Mouse (Mus musculus) lung, embryonic 14.5 days (tissue): ENCODE results near the gene Tmem182. TPM values are rescaled to one million over a fixed set of nuclear protein-coding genes. Genes with fewer than 3 reads are reported as not detected.

Experiments used
- ATAC-seq: fragments of 200-750 bp; cut with Nextera tagmentation; 2 replicates; pipeline ENCODE4 v1.8.0; 2017; ENCODE audit warnings: mild to moderate bottlenecking, moderate TSS enrichment, moderate library complexity; ENCODE audit not compliant: insufficient read depth
- DNase-seq: peaks from one replicate; pipeline ENCODE4 v3.0.0-alpha.2; 2015
- H3K27ac ChIP-seq: fragments of 300-500 bp; sonication (generic); 2 replicates; pipeline ENCODE4 v1.5.1; 2014; ENCODE audit warnings: low read depth, mild to moderate bottlenecking, moderate library complexity
- H3K27me3 ChIP-seq: fragments of 300-500 bp; sonication (generic); 2 replicates; pipeline ENCODE4 v1.6.1; 2014; ENCODE audit warnings: low read length, control low read depth; ENCODE audit not compliant: insufficient read depth
- H3K36me3 ChIP-seq: fragments of 300-500 bp; sonication (generic); 2 replicates; pipeline ENCODE4 v1.6.1; 2014; ENCODE audit warnings: control low read depth; ENCODE audit not compliant: insufficient read depth
- H3K4me1 ChIP-seq: fragments of 300-500 bp; sonication (generic); 2 replicates; pipeline ENCODE4 v1.6.1; 2014; ENCODE audit warnings: antibody characterized with exemption, control low read depth; ENCODE audit not compliant: insufficient read depth
- H3K4me2 ChIP-seq: fragments of 300-500 bp; sonication (generic); 2 replicates; pipeline ENCODE4 v1.6.1; 2014; ENCODE audit warnings: mild to moderate bottlenecking
- H3K4me3 ChIP-seq: fragments of 300-500 bp; sonication (generic); 2 replicates; pipeline ENCODE4 v1.5.1; 2014; ENCODE audit warnings: low read depth, low read length
- H3K9ac ChIP-seq: fragments of 300-500 bp; sonication (generic); 2 replicates; pipeline ENCODE4 v1.6.1; 2014
- H3K9me3 ChIP-seq: fragments of 300-500 bp; sonication (generic); 2 replicates; pipeline ENCODE4 v1.6.1; 2016; ENCODE audit warnings: low read depth, low read length, control low read depth
- CTCF ChIP-seq: IDR thresholded peaks from 2 replicates; pipeline ENCODE4 v1.5.1; 2016; ENCODE audit warnings: antibody characterized with exemption, low read depth
- WGBS: fragments of 180-500 bp; shearing (Covaris S2); extraction: QIAGEN DNeasy Blood & Tissue Kit; methylation state at CpG from one replicate; pipeline ENCODE4 v1.1.7; 2014; 5-methylcytosine and 5-hydroxymethylcytosine counted together
- polyA plus RNA-seq: library from polyadenylated mRNA; unstranded; fragments of >200 nt; fragmentation: Nextera tagmentation; extraction: Ambion mirVana; gene quantifications from 2 replicates; pipeline ENCODE4 v1.2.1, GENCODE M21; 2014

Gene Tmem182
- polyA plus RNA-seq, 1 experiment from 2014 or later: 0.25 TPM

DNA sequence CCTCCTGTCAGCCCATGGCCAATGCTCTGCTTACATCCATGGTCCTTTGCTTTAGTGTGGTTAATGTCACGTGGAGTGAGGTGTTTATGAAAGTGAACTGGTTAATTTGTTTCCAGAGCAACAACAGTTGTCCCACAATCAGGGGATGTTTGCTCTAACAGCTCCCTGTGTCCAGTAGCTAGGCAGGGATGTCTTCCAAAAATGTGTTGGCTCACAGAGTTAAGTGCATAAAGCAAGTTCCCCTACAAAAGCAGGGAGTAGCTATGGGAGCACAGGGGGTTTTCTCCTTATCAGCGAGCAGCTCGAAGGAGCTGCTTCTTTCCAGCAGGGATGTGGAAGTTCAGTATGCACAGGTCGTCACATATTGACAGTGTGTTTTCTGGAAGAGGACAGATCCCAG, 19.1 kb downstream of the Tmem182 start:
- 47% methylated on average over 4 of the region's 4 CpGs for WGBS
- no peak overlapping the region for H3K4me2 ChIP-seq
- H3K9me3 ChIP-seq: no peaks in the 10 kb centered on the region
- ATAC-seq (no peak), DNase-seq (no peak)
- H3K4me1 ChIP-seq: no peaks in the 10 kb centered on the region
- H3K4me3 ChIP-seq: no peak overlapping the region
- no peak overlapping the region for H3K27ac ChIP-seq
- H3K9ac ChIP-seq: no peak overlapping the region
- no peaks in the 10 kb centered on the region for H3K27me3 ChIP-seq
- no peak for TF ChIP-seq CTCF
- H3K36me3 ChIP-seq: no peaks in the 10 kb centered on the region

DNA sequence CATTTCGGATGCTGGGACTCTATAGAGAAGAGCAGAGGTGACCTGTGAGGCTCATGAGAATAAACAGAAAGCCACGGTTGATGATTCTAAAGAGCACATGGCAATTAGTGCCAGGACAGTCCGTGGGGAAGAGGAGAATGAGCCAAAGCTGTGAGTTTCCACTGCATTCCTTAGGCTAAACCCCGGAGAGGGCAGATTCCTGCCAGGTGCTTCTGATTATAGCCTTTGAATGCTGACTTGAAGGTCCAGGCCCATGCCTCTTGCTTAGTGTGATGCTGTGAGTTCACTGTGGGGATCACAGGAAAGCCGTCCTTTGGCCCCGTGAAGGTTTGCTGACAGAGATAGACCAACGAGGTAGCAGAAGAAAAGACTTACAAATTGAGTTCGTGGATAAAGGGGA, 19.5 kb downstream of the Tmem182 start:
- DNase-seq (no peak), ATAC-seq (no peak)
- WGBS: 58% methylated on average over 8 of the region's 8 CpGs

DNA sequence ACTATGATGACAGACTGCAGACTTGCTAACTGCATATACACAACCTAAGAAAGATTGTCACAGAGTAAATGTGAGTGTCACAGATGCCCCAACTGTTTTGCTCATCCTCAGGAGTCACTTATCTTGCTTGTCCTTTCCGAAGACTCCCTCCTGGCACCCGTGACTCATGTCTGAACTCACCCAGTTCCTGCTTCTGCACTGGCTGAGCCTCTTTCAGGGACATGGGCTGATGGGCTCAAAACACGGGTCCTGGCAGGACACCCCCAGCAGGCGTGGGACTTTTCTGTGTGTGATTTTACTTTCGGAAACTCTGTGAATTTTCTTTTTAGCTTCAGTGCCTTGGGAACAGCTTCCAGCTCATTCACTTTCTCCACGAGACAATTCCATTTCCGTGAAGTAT, 20.4 kb downstream of the Tmem182 start:
- Histone ChIP-seq H3K27me3 (no peaks in the 10 kb centered on the region), H3K4me2 (no peak overlapping the region), H3K4me3 (no peak overlapping the region), H3K27ac (no peak overlapping the region), H3K9me3 (no peaks in the 10 kb centered on the region), H3K9ac (no peak overlapping the region), H3K4me1 (no peaks in the 10 kb centered on the region), H3K36me3 (no peaks in the 10 kb centered on the region)
- no peak for DNase-seq
- no peak for TF ChIP-seq CTCF
- ATAC-seq: no peak
- 63% methylated on average over 7 of the region's 7 CpGs for WGBS

More for the DNA sequence above, 19.5 kb downstream of the Tmem182 start:
- no peak overlapping the region for H3K9ac ChIP-seq
- H3K27ac ChIP-seq: no peak overlapping the region
- TF ChIP-seq CTCF: no peak
- no peaks in the 10 kb centered on the region for H3K4me1 ChIP-seq
- H3K36me3 ChIP-seq: no peaks in the 10 kb centered on the region
- no peak overlapping the region for H3K4me2 ChIP-seq
- H3K9me3 ChIP-seq: no peaks in the 10 kb centered on the region
- H3K4me3 ChIP-seq: no peak overlapping the region
- H3K27me3 ChIP-seq: no peaks in the 10 kb centered on the region

DNA sequence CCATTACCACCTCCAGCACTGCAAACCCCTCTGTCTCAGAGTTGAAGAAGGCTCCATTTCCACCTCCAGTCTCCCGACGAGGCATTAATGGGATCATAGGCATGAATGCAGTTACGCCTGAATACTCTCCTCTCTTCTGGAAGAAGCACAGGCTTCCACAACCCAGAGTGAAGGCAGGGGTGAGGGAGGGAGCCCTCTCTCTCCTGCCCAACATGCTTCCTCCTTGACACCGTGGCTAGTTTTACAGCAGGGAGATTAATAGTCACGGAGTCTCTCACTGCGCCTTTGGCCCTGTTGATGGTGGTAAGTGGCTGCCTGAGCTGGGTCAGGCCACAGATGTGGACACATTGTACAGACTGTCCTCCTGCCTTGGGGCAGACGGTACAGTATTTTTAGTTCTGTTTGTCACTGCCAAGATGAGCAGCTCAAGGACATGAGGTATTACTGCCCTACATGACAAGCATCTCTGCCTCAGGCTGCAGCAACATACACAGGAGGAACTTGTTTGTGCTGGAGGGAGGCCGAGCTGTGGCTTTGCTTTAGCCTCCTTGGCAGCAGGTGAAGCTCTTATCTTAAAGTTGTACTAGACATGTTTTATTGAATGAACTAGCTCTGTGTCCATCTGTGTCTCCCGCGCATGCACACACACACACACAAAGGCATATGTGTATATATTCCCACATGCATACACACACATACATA, 24.0 kb downstream of the Tmem182 start:
- H3K27me3 ChIP-seq: no peaks in the 10 kb centered on the region
- no peak overlapping the region for H3K4me3 ChIP-seq
- DNase-seq: no peak
- no peak for ATAC-seq
- H3K9me3 ChIP-seq: no peaks in the 10 kb centered on the region
- TF ChIP-seq CTCF: no peak
- no peak overlapping the region for H3K4me2 ChIP-seq
- H3K36me3 ChIP-seq: no peaks in the 10 kb centered on the region
- H3K27ac ChIP-seq: no peak overlapping the region
- no peaks in the 10 kb centered on the region for H3K4me1 ChIP-seq
- no peak overlapping the region for H3K9ac ChIP-seq
- WGBS: 74% methylated on average over 10 of the region's 10 CpGs

DNA sequence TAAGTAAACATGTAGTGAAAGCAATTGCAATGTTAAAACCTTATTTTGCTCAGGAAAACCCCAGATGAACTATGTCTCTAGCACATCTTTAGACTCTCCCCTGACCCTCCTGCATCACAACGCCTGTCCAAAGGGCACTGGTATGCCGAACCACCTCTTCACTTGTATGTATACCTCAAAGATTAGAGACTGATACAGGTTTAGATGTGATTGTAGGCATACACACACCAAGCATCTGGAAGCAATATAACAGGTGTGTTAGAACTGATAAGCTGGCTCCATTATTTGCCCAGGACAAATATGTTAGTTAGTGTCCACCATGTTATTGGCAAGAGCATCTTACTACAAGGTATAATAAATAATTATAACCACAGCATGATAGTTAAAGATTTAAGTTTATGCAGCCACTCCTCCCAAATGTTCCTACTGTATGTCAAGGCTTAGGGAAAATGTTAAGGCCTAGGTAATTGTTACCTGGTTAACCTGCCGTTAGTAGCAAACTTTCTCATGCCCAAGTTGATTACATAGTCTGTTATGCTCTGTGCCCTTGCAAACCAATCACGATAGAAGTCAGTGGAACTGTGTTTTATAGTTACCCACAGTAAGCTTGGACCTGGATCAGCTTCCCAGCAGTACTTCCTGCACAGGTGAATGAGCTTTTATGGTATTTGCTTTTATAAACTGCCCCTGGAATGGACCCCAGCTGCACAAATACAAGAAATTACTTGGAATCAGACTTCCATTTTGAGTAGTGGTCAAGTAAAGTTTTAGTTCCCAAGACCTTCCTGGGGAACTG, 25.5 kb downstream of the Tmem182 start:
- Histone ChIP-seq H3K4me1 (no peaks in the 10 kb centered on the region), H3K4me3 (no peak overlapping the region), H3K36me3 (no peaks in the 10 kb centered on the region), H3K9ac (no peak overlapping the region), H3K27me3 (no peaks in the 10 kb centered on the region), H3K27ac (no peak overlapping the region), H3K9me3 (no peaks in the 10 kb centered on the region), H3K4me2 (no peak overlapping the region)
- ATAC-seq (no peak), DNase-seq (no peak)
- TF ChIP-seq CTCF: no peak
- WGBS: 77% methylated on average over 4 of the region's 4 CpGs

DNA sequence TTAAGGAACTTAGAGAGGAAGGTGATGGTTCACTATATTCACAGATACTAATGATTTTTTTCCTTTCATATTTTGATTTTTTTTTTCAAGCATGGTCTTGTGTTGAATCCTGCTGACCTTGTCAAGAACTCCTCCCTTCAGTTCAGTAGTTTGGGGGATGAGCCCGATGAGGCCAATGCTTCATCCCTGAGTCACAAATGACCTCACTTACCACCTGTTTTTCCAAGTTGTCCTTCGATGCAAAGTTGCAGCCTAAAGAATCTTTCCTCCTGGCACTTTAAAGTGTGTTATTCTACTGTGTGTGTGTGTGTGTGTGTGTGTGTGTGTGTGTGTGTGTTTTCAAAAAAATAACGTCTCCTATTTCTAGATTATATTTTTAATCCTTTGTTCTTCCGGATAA, 30.1 kb downstream of the Tmem182 start:
- WGBS: 75% methylated on average over 4 of the region's 4 CpGs
- H3K4me3 ChIP-seq: no peak overlapping the region
- no peak overlapping the region for H3K4me2 ChIP-seq
- ATAC-seq (no peak), DNase-seq (no peak)
- no peaks in the 10 kb centered on the region for H3K27me3 ChIP-seq
- no peaks in the 10 kb centered on the region for H3K9me3 ChIP-seq
- H3K36me3 ChIP-seq: no peaks in the 10 kb centered on the region
- no peak overlapping the region for H3K27ac ChIP-seq
- no peak for TF ChIP-seq CTCF
- H3K9ac ChIP-seq: no peak overlapping the region
- no peaks in the 10 kb centered on the region for H3K4me1 ChIP-seq

DNA sequence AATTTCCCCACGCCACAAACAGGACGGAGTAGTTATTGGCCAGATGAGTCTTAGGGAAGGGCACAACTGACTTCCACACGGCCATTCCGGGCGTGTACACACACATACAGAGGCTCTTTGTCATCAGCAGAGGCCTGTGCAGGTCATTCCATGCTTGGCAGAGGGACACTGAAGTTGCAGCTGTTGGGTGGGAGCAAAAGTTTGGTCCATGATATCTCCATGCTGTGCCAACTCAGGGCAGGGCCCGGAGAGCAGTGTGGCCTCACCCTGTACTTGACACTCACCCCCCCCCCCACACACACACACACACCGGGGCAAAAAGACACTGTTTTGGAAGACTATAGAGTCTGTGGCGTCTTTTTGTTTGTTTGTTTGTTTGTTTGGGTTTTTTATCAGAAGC, 35.2 kb downstream of the Tmem182 start:
- DNase-seq (no peak), ATAC-seq (no peak)
- no peaks in the 10 kb centered on the region for H3K27me3 ChIP-seq
- WGBS: 72% methylated on average over 8 of the region's 8 CpGs
- no peak for TF ChIP-seq CTCF
- H3K9me3 ChIP-seq: no peaks in the 10 kb centered on the region
- H3K4me1 ChIP-seq: no peaks in the 10 kb centered on the region
- no peak overlapping the region for H3K4me2 ChIP-seq
- H3K27ac ChIP-seq: no peak overlapping the region
- no peak overlapping the region for H3K9ac ChIP-seq
- no peaks in the 10 kb centered on the region for H3K36me3 ChIP-seq
- no peak overlapping the region for H3K4me3 ChIP-seq
